Mouse (Mus musculus) G1E (cell line): ENCODE data around the gene Gm11027. TPM values are rescaled to one million over a fixed set of nuclear protein-coding genes. Genes with fewer than 3 reads are reported as not detected.

Experiments
- ATAC-seq: 2 replicates; pipeline ENCODE4 v1.8.0; 2016; ENCODE audit warnings: mild to moderate bottlenecking; ENCODE audit not compliant: insufficient number of reproducible peaks, poor library complexity, low FRiP score, severe bottlenecking; ENCODE audit errors: extremely low read depth
- DNase-seq: peaks from one replicate; pipeline ENCODE4 v3.0.0; 2012; ENCODE audit warnings: low spot score
- H3K27me3 ChIP-seq: 2 replicates; pipeline ENCODE4 v1.6.1; 2012; ENCODE audit warnings: mild to moderate bottlenecking, low read length, inconsistent platforms; ENCODE audit not compliant: insufficient read depth
- H3K36me3 ChIP-seq: replicated peaks from 2 replicates; pipeline ENCODE3; 2012; ENCODE audit warnings: mild to moderate bottlenecking, inconsistent platforms
- H3K4me1 ChIP-seq: 2 replicates; pipeline ENCODE4 v1.6.1; 2012; ENCODE audit warnings: low read depth, low read length, inconsistent platforms, mixed read lengths; ENCODE audit not compliant: insufficient read depth
- H3K4me3 ChIP-seq: 2 replicates; pipeline ENCODE4 v1.5.1; 2012; ENCODE audit warnings: low read depth, mild to moderate bottlenecking, inconsistent platforms, low read length, moderate library complexity, mixed read lengths
- H3K9me3 ChIP-seq: replicated peaks from 2 replicates; pipeline ENCODE4 v1.6.1; 2012; ENCODE audit warnings: inconsistent platforms
- CTCF ChIP-seq: IDR thresholded peaks from 2 replicates; pipeline ENCODE4 v1.5.1; 2012; ENCODE audit warnings: low read depth, low read length, inconsistent platforms, mixed read lengths
- GATA1 ChIP-seq: IDR thresholded peaks from 2 replicates; pipeline ENCODE4 v1.6.1; 2012; ENCODE audit warnings: borderline replicate concordance, low read length, inconsistent platforms, mixed read lengths
- GATA2 ChIP-seq: IDR thresholded peaks from 2 replicates; pipeline ENCODE4 v1.6.1; 2012; ENCODE audit warnings: low read depth, low read length, inconsistent platforms, borderline replicate concordance
- POLR2AphosphoS5 ChIP-seq: IDR thresholded peaks from 2 replicates; pipeline ENCODE4 v1.6.1; 2012; ENCODE audit warnings: low read depth, low read length, inconsistent platforms; ENCODE audit not compliant: insufficient replicate concordance
- TAL1 ChIP-seq: conservative IDR thresholded peaks from 2 replicates; pipeline ENCODE4 v1.6.1; 2012; ENCODE audit warnings: low read depth, low read length, inconsistent platforms, mixed read lengths
- polyA plus RNA-seq: library from polyadenylated mRNA; stranded (reverse); fragments of >175 nt; gene quantifications from 2 replicates; pipeline ENCODE4 v1.2.3, GENCODE M21; 2012
- total RNA-seq, 2 experiments: library from RNA; stranded (forward) in 1 of 2; stranded (reverse) in 1 of 2; fragments of 200-1000 nt in 1 of 2; fragments of >200 nt in 1 of 2; fragmentation: Nextera tagmentation in 1 of 2; gene quantifications; 2 replicates each; pipeline ENCODE4 v1.2.3; 2014 to 2017

Gene Gm11027
- total and polyA plus RNA-seq, 3 experiments: not detected

GRCm38 (mm10) chr12:116306042-116306441 lies 30.9 kb downstream of the Gm11027 start:
- ATAC-seq (peak; percentile 91), DNase-seq (no peak)
- no peak for TF ChIP-seq TAL1
- TF ChIP-seq GATA1: no peak
- no peak for TF ChIP-seq GATA2
- TF ChIP-seq POLR2AphosphoS5: no peak
- TF ChIP-seq CTCF: no peak
- Histone ChIP-seq H3K27me3 (no peaks in the 10 kb centered on the region), H3K36me3 (peaks cover 6% of the 10 kb centered on the region), H3K9me3 (no peaks in the 10 kb centered on the region), H3K4me1 (peaks cover 20% of the 10 kb centered on the region), H3K4me3 (no peak overlapping the region)

- TF ChIP-seq POLR2AphosphoS5: no peak
- TF ChIP-seq CTCF: no peak
- TF ChIP-seq TAL1: no peak
- TF ChIP-seq GATA1: no peak
- no peak overlapping the region for H3K4me3 ChIP-seq
These were observed 32.7 kb downstream of the Gm11027 start for GRCm38 (mm10) chr12:116307870-116308269.

GRCm38 (mm10) chr12:116308612-116309011 lies 33.4 kb downstream of the Gm11027 start:
- DNase-seq (no peak), ATAC-seq (no peak)
- no peaks in the 10 kb centered on the region for H3K27me3 ChIP-seq
- TF ChIP-seq GATA1 (no peak), CTCF (no peak), TAL1 (no peak), GATA2 (no peak), POLR2AphosphoS5 (no peak)
- peaks cover 6% of the 10 kb centered on the region for H3K36me3 ChIP-seq
- peaks cover 23% of the 10 kb centered on the region for H3K4me1 ChIP-seq
- no peak overlapping the region for H3K4me3 ChIP-seq
- H3K9me3 ChIP-seq: no peaks in the 10 kb centered on the region

More at GRCm38 (mm10) chr12:116307870-116308269, 32.7 kb downstream of the Gm11027 start:
- peaks cover 17% of the 10 kb centered on the region for H3K4me1 ChIP-seq
- no peaks in the 10 kb centered on the region for H3K27me3 ChIP-seq
- no peaks in the 10 kb centered on the region for H3K9me3 ChIP-seq
- H3K36me3 ChIP-seq: peaks cover 6% of the 10 kb centered on the region
- ATAC-seq (no peak), DNase-seq (no peak)

GRCm38 (mm10) chr12:116313816-116314215 lies 38.6 kb downstream of the Gm11027 start:
- DNase-seq (no peak), ATAC-seq (no peak)
- H3K27me3 ChIP-seq: no peaks in the 10 kb centered on the region
- no peaks in the 10 kb centered on the region for H3K9me3 ChIP-seq
- H3K4me1 ChIP-seq: peaks cover 24% of the 10 kb centered on the region
- no peak overlapping the region for H3K4me3 ChIP-seq
- TF ChIP-seq POLR2AphosphoS5 (no peak), TAL1 (no peak), GATA1 (no peak), CTCF (no peak), GATA2 (no peak)
- peaks cover 11% of the 10 kb centered on the region for H3K36me3 ChIP-seq

- no peaks in the 10 kb centered on the region for H3K27me3 ChIP-seq
- H3K4me3 ChIP-seq: no peak overlapping the region
- peaks cover 24% of the 10 kb centered on the region for H3K4me1 ChIP-seq
- peak; percentile 55 for ATAC-seq
- DNase-seq: peak; percentile 21
- no peaks in the 10 kb centered on the region for H3K9me3 ChIP-seq
- TF ChIP-seq POLR2AphosphoS5: no peak
- TF ChIP-seq TAL1: no peak
- TF ChIP-seq CTCF: no peak
- no peak for TF ChIP-seq GATA1
- no peak for TF ChIP-seq GATA2
- H3K36me3 ChIP-seq: peaks cover 19% of the 10 kb centered on the region
These were observed 40.3 kb downstream of the Gm11027 start for GRCm38 (mm10) chr12:116315498-116315897.

- Histone ChIP-seq H3K4me1 (peaks cover 24% of the 10 kb centered on the region), H3K4me3 (no peak overlapping the region), H3K9me3 (no peaks in the 10 kb centered on the region), H3K36me3 (peaks cover 35% of the 10 kb centered on the region), H3K27me3 (no peaks in the 10 kb centered on the region)
- ATAC-seq (no peak), DNase-seq (no peak)
- TF ChIP-seq CTCF: no peak
- no peak for TF ChIP-seq TAL1
- TF ChIP-seq GATA2: no peak
- TF ChIP-seq POLR2AphosphoS5: no peak
- TF ChIP-seq GATA1: no peak
These were observed 42.6 kb downstream of the Gm11027 start for GRCm38 (mm10) chr12:116317818-116318217.

Other genes with a start within 250 kb of the Gm11027 start
- 67.0 and 68.6 TPM in 2 replicates for gene Zfp386, start 227.7 kb upstream of the Gm11027 start, total RNA-seq (2014; fragmentation: Nextera tagmentation)
- gene Zfp386, start 227.7 kb upstream of the Gm11027 start, total RNA-seq (2017): 48.8 and 55.8 TPM in 2 replicates
- 0.83 and 2.1 TPM in 2 replicates for gene Zfp386, start 227.7 kb upstream of the Gm11027 start, polyA plus RNA-seq
- gene Vipr2, start 197.7 kb upstream of the Gm11027 start, total RNA-seq (2014; fragmentation: Nextera tagmentation): not detected in 2 replicates
- gene Vipr2, start 197.7 kb upstream of the Gm11027 start, total RNA-seq (2017): 0.16 and 0.17 TPM in 2 replicates
- gene Vipr2, start 197.7 kb upstream of the Gm11027 start, polyA plus RNA-seq: not detected in 2 replicates
- 24.9 and 30.0 TPM in 2 replicates for gene Wdr60, start 12.4 kb upstream of the Gm11027 start, total RNA-seq (2014; fragmentation: Nextera tagmentation)
- 49.5 and 68.6 TPM in 2 replicates for gene Wdr60, start 12.4 kb upstream of the Gm11027 start, total RNA-seq (2017)
- 10.7 and 13.5 TPM in 2 replicates for gene Wdr60, start 12.4 kb upstream of the Gm11027 start, polyA plus RNA-seq
- gene Esyt2, start 5.8 kb downstream of the Gm11027 start, total RNA-seq (2014; fragmentation: Nextera tagmentation): 87.5 and 91.7 TPM in 2 replicates
- gene Esyt2, start 5.8 kb downstream of the Gm11027 start, total RNA-seq (2017): 145 and 147 TPM in 2 replicates
- 22.4 and 23.4 TPM in 2 replicates for gene Esyt2, start 5.8 kb downstream of the Gm11027 start, polyA plus RNA-seq
- gene Ncapg2, start 130.0 kb downstream of the Gm11027 start, total RNA-seq (2014; fragmentation: Nextera tagmentation): 138 and 179 TPM in 2 replicates
- 229 and 321 TPM in 2 replicates for gene Ncapg2, start 130.0 kb downstream of the Gm11027 start, total RNA-seq (2017)
- 28.9 and 36.1 TPM in 2 replicates for gene Ncapg2, start 130.0 kb downstream of the Gm11027 start, polyA plus RNA-seq
- gene Ptprn2, start 210.3 kb downstream of the Gm11027 start, total RNA-seq (2014; fragmentation: Nextera tagmentation): not detected in 2 replicates
- gene Ptprn2, start 210.3 kb downstream of the Gm11027 start, total RNA-seq (2017): 0.22 and 0.23 TPM in 2 replicates
- not detected in 2 replicates for gene Ptprn2, start 210.3 kb downstream of the Gm11027 start, polyA plus RNA-seq